Mouse (Mus musculus) liver, embryonic 14.5 days (tissue): ENCODE results near the gene Dlg2. TPM values are rescaled to one million over a fixed set of nuclear protein-coding genes. Genes with fewer than 3 reads are reported as not detected.

Experiments
- ATAC-seq: fragments of 200-750 bp; cut with Nextera tagmentation; 2 replicates; pipeline ENCODE4 v1.8.0; 2017; ENCODE audit warnings: moderate number of reproducible peaks, mild to moderate bottlenecking, moderate library complexity; ENCODE audit not compliant: insufficient read depth
- DNase-seq, 3 experiments: peaks; one replicate each; pipeline ENCODE4 v3.0.0-alpha.2; 2012 to 2013; ENCODE audit warnings: low read depth in 3 of 3, low spot score in 3 of 3
- H3K27ac ChIP-seq: fragments of 300-500 bp; sonication (generic); 2 replicates; pipeline ENCODE4 v1.5.1; 2014; ENCODE audit warnings: moderate library complexity, mild to moderate bottlenecking, control low read depth, inconsistent platforms
- H3K27me3 ChIP-seq: fragments of 300-500 bp; sonication (generic); 2 replicates; pipeline ENCODE4 v1.6.1; 2014; ENCODE audit warnings: mild to moderate bottlenecking, low read length, moderate library complexity; ENCODE audit not compliant: control insufficient read depth, insufficient read depth
- H3K36me3 ChIP-seq: fragments of 300-500 bp; sonication (generic); replicated peaks from 2 replicates; pipeline ENCODE4 v1.6.1; 2014; ENCODE audit warnings: low read depth; ENCODE audit not compliant: control insufficient read depth, insufficient read depth
- H3K4me1 ChIP-seq, 2 experiments: fragments of 200-500 bp in 1 of 2; fragments of 300-500 bp in 1 of 2; sonication (generic) in 1 of 2; replicated peaks; 2 replicates each; pipeline ENCODE4 v1.6.1; 2012 to 2014; ENCODE audit warnings: antibody characterized with exemption in 1 of 2, inconsistent platforms in 1 of 2, low read length in 1 of 2; ENCODE audit not compliant: control insufficient read depth in 2 of 2, insufficient read depth in 2 of 2
- H3K4me2 ChIP-seq: fragments of 300-500 bp; sonication (generic); 2 replicates; pipeline ENCODE4 v1.6.1; 2014; ENCODE audit warnings: low read depth, mild to moderate bottlenecking, control low read depth, moderate library complexity
- H3K4me3 ChIP-seq, 2 experiments: fragments of 200-500 bp in 1 of 2; fragments of 300-500 bp in 1 of 2; sonication (generic) in 1 of 2; 2 replicates each; pipeline ENCODE4 v1.5.1; 2012 to 2014; ENCODE audit warnings: low read depth in 2 of 2, low read length in 2 of 2, mild to moderate bottlenecking in 2 of 2, control low read depth in 1 of 2, inconsistent platforms in 1 of 2, moderate library complexity in 1 of 2; ENCODE audit not compliant: insufficient read depth in 1 of 2
- H3K9ac ChIP-seq: fragments of 300-500 bp; sonication (generic); replicated peaks from 2 replicates; pipeline ENCODE4 v1.6.1; 2014; ENCODE audit warnings: mild to moderate bottlenecking, control low read depth, moderate library complexity
- H3K9me3 ChIP-seq: fragments of 300-500 bp; sonication (generic); 2 replicates; pipeline ENCODE4 v1.6.1; 2016; ENCODE audit warnings: low read length, mixed read lengths; ENCODE audit not compliant: control insufficient read depth
- CTCF ChIP-seq: IDR thresholded peaks from 2 replicates; pipeline ENCODE4 v1.5.1; 2016; ENCODE audit warnings: antibody characterized with exemption, low read depth, control low read depth
- EP300 ChIP-seq: IDR thresholded peaks from 2 replicates; pipeline ENCODE4 v1.6.1; 2016; ENCODE audit warnings: antibody characterized with exemption, low read depth
- WGBS: fragments of 180-500 bp; shearing (Covaris S2); extraction: QIAGEN DNeasy Blood & Tissue Kit; methylation state at CpG from one replicate; pipeline ENCODE4 v1.1.7; 2014; ENCODE audit not compliant: insufficient replicate concordance; 5-methylcytosine and 5-hydroxymethylcytosine counted together
- polyA plus RNA-seq, 2 experiments: library from polyadenylated mRNA; depleted of rRNA in 1 of 2; stranded (reverse) in 1 of 2; unstranded in 1 of 2; fragments of >200 nt; fragmentation: Nextera tagmentation in 1 of 2; extraction: Ambion mirVana in 1 of 2; gene quantifications; 2 replicates each; pipeline versions ENCODE4 v1.2.1 to v1.2.3; 2012 to 2014

The Dlg2 gene
- polyA plus RNA-seq, 2 experiments: 0.33 to 0.44 TPM

- WGBS: 36% methylated on average over 2 of the region's 2 CpGs
- TF ChIP-seq EP300 (no peak), CTCF (no peak)
- Histone ChIP-seq H3K27ac (no peak overlapping the region), H3K9ac (no peak overlapping the region), H3K4me1 (no peaks in the 10 kb centered on the region), H3K4me3 (no peak overlapping the region), H3K27me3 (no peaks in the 10 kb centered on the region), H3K4me2 (no peak overlapping the region), H3K36me3 (no peaks in the 10 kb centered on the region), H3K9me3 (no peaks in the 10 kb centered on the region)
- DNase-seq (no peak), ATAC-seq (no peak)
Observed at GRCm38 (mm10) chr7:92123276-92123675, 1646.8 kb downstream of the Dlg2 start.

DNA sequence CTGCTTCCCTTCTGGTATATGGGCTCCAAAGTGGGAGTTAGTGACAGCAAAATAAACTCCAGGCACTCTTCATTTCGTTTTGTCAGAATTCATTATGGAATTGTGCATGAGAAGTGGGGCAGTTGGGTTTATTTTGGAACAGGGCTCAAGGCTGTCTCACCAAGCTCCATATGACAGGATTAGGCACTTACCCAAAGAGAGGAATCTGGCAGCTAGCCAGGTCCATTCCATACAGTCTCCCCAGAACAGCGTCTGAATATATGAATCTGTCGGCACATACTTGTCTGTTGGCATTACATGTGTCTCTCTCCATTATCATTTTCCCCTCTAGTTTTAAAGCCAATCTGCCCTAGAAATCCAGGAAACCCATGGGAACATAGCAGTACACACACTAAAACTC lies 1649.4 kb downstream of the Dlg2 start:
- Histone ChIP-seq H3K36me3 (no peaks in the 10 kb centered on the region), H3K4me3 (no peak overlapping the region), H3K9ac (no peak overlapping the region), H3K27me3 (no peaks in the 10 kb centered on the region), H3K4me1 (no peaks in the 10 kb centered on the region), H3K4me2 (no peak overlapping the region), H3K27ac (no peak overlapping the region), H3K9me3 (no peaks in the 10 kb centered on the region)
- TF ChIP-seq EP300 (no peak), CTCF (no peak)
- DNase-seq (no peak), ATAC-seq (no peak)
- WGBS: 63% methylated on average over 3 of the region's 3 CpGs

- no peaks in the 10 kb centered on the region for H3K9me3 ChIP-seq
- no peak overlapping the region for H3K4me3 ChIP-seq
- H3K27ac ChIP-seq: no peak overlapping the region
- DNase-seq (no peak), ATAC-seq (no peak)
- H3K4me1 ChIP-seq: no peaks in the 10 kb centered on the region
- no peak for TF ChIP-seq EP300
- TF ChIP-seq CTCF: no peak
- no peaks in the 10 kb centered on the region for H3K27me3 ChIP-seq
- WGBS: 69% methylated on average over 3 of the region's 3 CpGs
- H3K9ac ChIP-seq: no peak overlapping the region
- no peak overlapping the region for H3K4me2 ChIP-seq
- no peaks in the 10 kb centered on the region for H3K36me3 ChIP-seq
Observed at GRCm38 (mm10) chr7:92134301-92134700, 1657.8 kb downstream of the Dlg2 start.

DNA sequence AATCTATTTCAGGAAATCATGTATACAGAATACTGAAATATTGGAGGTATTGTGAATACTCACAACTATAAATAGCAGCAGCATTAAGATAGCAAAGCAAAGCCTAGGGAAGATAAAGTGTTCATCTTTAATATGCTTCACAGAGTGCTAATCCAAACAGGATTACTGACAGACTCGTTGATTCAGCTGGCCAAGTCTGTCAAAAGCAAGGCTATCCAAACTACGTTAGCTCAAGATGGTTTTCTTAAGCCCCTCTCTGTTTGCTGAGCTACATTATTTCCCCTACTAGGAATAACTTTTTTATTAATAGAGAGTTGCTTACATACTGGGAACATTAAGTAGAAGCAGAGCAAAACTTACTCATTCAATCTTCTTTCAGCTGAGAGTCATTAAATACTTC lies 1659.2 kb downstream of the Dlg2 start:
- Histone ChIP-seq H3K9ac (no peak overlapping the region), H3K9me3 (no peaks in the 10 kb centered on the region), H3K4me3 (no peak overlapping the region), H3K36me3 (no peaks in the 10 kb centered on the region), H3K4me1 (no peaks in the 10 kb centered on the region), H3K4me2 (no peak overlapping the region), H3K27me3 (no peaks in the 10 kb centered on the region), H3K27ac (no peak overlapping the region)
- ATAC-seq: no peak
- DNase-seq: no peak
- no peak for TF ChIP-seq CTCF
- no peak for TF ChIP-seq EP300
- WGBS: 32% methylated on average over 2 of the region's 2 CpGs

DNA sequence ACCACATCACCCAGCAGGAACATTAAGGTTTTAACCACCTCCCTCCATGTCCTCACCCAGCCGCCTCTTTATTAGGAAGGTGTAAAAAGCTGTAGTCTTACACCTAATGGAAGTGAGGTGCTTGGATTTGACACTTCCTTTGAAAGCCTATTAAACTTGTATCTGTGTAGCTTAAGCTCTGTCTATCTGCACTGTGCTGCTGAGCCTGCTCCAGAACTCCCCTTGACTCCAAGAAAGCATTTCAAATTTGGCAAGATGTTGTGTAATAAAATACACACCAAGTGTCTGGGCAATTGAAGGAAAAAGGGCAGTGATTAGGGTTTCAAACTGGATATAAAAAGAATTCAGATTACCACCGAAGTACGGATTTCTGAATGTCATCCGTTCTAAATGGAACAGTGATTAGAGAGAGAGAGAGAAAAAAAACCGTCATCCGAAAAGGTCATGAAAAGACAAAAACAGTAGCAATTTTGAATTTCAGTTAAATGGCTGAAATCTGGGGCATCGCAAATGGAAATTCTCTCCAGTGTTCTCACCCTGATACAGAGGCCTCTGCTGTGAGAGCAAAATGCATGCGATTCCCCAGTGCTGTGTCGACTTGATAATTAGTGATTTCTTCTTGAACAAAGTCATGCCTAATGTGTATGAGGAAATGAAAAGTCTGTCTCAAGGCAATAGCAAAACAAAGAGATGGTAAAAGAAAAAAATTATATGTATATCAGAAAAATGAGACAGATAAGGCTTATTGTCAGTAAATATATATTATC lies 1663.8 kb downstream of the Dlg2 start:
- WGBS: 70% methylated on average over 9 of the region's 9 CpGs
- DNase-seq: no peak
- TF ChIP-seq EP300 (no peak), CTCF (no peak)
- Histone ChIP-seq H3K27ac (no peak overlapping the region), H3K9ac (no peak overlapping the region), H3K27me3 (no peaks in the 10 kb centered on the region), H3K4me2 (no peak overlapping the region), H3K9me3 (no peaks in the 10 kb centered on the region), H3K36me3 (no peaks in the 10 kb centered on the region), H3K4me3 (no peak overlapping the region), H3K4me1 (no peaks in the 10 kb centered on the region)
- no peak for ATAC-seq
